In the genomic region with DNA sequence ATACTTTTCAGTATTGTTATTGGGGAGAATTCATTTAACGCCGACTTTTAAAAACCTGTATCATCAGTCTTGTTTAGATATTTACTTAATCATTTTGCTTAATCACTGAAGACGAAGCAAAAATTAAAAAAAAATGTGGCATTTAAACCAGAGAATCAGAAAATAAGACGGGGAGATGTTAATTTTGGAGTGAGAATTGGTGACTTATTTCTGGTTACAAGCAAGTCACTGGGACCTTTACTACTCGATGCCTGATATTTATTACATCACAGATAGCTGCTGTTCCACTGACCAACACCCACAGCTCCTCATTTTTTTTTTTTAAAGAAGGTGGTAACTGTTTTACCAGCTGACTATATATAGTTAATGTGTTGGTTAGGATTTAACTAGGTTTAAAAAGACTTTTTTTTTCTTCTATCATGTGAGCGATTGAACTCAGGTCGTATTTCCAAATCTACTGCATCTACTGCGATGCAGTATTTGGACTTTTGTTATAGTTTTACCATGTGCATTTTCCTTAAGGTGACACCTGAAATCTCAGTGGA, we compare ENCODE assay signal across 8 mouse cellular contexts. TPM values are rescaled to one million over a fixed set of nuclear protein-coding genes. Genes with fewer than 3 reads are reported as not detected.
DNase-seq lines count a peak whose midpoint lies in the region; ATAC-seq and TF ChIP-seq lines count a peak whose summit lies in the region.

No protein-coding gene starts in this region.

- no peaks in the 10 kb centered on the region for H3K9me3 ChIP-seq in intestine, embryonic 15.5 days

- H3K36me3 ChIP-seq in intestine, embryonic 15.5 days, result no peaks in the 10 kb centered on the region

- H3K27me3 ChIP-seq in intestine, embryonic 15.5 days (replicated peaks), result no peaks in the 10 kb centered on the region

- peaks cover 15% of the 10 kb centered on the region for H3K4me1 ChIP-seq in lung, adult 2 months (ENCODE audit: control insufficient read depth, insufficient read depth, low read length)
- H3K4me1 ChIP-seq in cortical plate, adult 2 months (ENCODE audit: control insufficient read depth, insufficient read depth, low read length), result no peaks in the 10 kb centered on the region; the same call in 1 of the 2 replicates
- peaks cover 5% of the 10 kb centered on the region; the same call in 1 of the 2 replicates for H3K4me1 ChIP-seq in intestine, embryonic 15.5 days (replicated peaks)

- no peak for TF ChIP-seq POLR2A in lung, adult 2 months (IDR thresholded peaks at IDR 0.05; ENCODE audit: borderline replicate concordance, extremely low read depth, low read depth, low read length)
- no peak for TF ChIP-seq POLR2A in cortical plate, adult 2 months (IDR thresholded peaks at IDR 0.05; ENCODE audit: extremely low read depth, insufficient read depth, low read length)

- ATAC-seq in intestine, embryonic 15.5 days, result no peak
- no peak for ATAC-seq in activated CD4-positive, CD25-positive, alpha-beta regulatory T cell, adult 4 months

- H3K4me3 ChIP-seq in lung, adult 2 months (replicated peaks; ENCODE audit: extremely low read depth, low read depth, low read length), result peak overlapping the region; percentile 71
- peak overlapping the region; percentile 39; the same call in 1 of the 2 replicates for H3K4me3 ChIP-seq in cortical plate, adult 2 months (ENCODE audit: insufficient read depth, low read length)
- H3K4me3 ChIP-seq in intestine, embryonic 15.5 days (replicated peaks), result peak overlapping the region; percentile 97

- H3K27ac ChIP-seq in cortical plate, adult 2 months (ENCODE audit: insufficient read depth, low read length), result no peak overlapping the region
- H3K27ac ChIP-seq in intestine, embryonic 15.5 days, result no peak overlapping the region

- peak overlapping the region; percentile 52 for H3K4me2 ChIP-seq in intestine, embryonic 15.5 days (replicated peaks)

- whole genome bisulfite sequencing in lung, adult 2 months, result 9% methylated on average over 8 of the region's 8 CpGs
- WGBS in intestine, embryonic 15.5 days, result 11% methylated on average over 8 of the region's 8 CpGs

- H3K9ac ChIP-seq in intestine, embryonic 15.5 days, result peak overlapping the region; percentile 100

- TF ChIP-seq CTCF in lung, adult 2 months (IDR thresholded peaks at IDR 0.05; ENCODE audit: insufficient read depth, low read length), result no peak
- TF ChIP-seq CTCF in cortical plate, adult 2 months (IDR thresholded peaks at IDR 0.05; ENCODE audit: extremely low read depth, insufficient read depth, low read length), result no peak

- no peak for DNase-seq in lung, adult 2 months
- DNase-seq in lung, postnatal 36 days, result no peak
- DNase-seq in retina, embryonic 14.5 days (ENCODE audit: low spot score), result peak; percentile 19
- DNase-seq in urinary bladder, postnatal 14 days (ENCODE audit: low spot score), result no peak
- no peak for DNase-seq in layer of hippocampus, adult 9-11 months

RNA-seq across cellular contexts. Expression of a gene that starts 1.1 kb away (rescaled TPM):
- polyA plus RNA-seq in lung, adult 2 months (2012; rRNA removed), result 31.5 and 44.6 TPM in 2 replicates
- polyA plus RNA-seq in cortical plate, adult 2 months (2012; rRNA removed), result 94.4 and 97.9 TPM in 2 replicates
- 20.6 and 20.8 TPM in 2 replicates for polyA plus RNA-seq in intestine, embryonic 15.5 days (2015; fragmentation: Nextera tagmentation; extraction: Ambion mirVana)
- 10 to 100 TPM; 27.9 to 54.8 TPM for polyA plus RNA-seq in activated CD4-positive, CD25-positive, alpha-beta regulatory T cell, adult 4 months (2017; shearing (Covaris generic))

RNA-seq across cellular contexts. Expression of a gene that starts 51.9 kb away (rescaled TPM):
- polyA plus RNA-seq in lung, adult 2 months (2012; rRNA removed), result 35.6 and 45.1 TPM in 2 replicates
- 21.1 and 21.9 TPM in 2 replicates for polyA plus RNA-seq in cortical plate, adult 2 months (2012; rRNA removed)
- polyA plus RNA-seq in intestine, embryonic 15.5 days (2015; fragmentation: Nextera tagmentation; extraction: Ambion mirVana), result 197 and 203 TPM in 2 replicates
- polyA plus RNA-seq in activated CD4-positive, CD25-positive, alpha-beta regulatory T cell, adult 4 months (2017; shearing (Covaris generic)), result 10 to 100 TPM; 50.4 to 54.0 TPM

RNA-seq across cellular contexts. Expression of a gene that starts 52.0 kb away (rescaled TPM):
- 3.8 and 9.9 TPM in 2 replicates for polyA plus RNA-seq in lung, adult 2 months (2012; rRNA removed)
- polyA plus RNA-seq in cortical plate, adult 2 months (2012; rRNA removed), result 32.9 and 33.3 TPM in 2 replicates
- polyA plus RNA-seq in intestine, embryonic 15.5 days (2015; fragmentation: Nextera tagmentation; extraction: Ambion mirVana), result 51.7 and 58.4 TPM in 2 replicates
- 10 to 100 TPM; 67.6 to 68.1 TPM for polyA plus RNA-seq in activated CD4-positive, CD25-positive, alpha-beta regulatory T cell, adult 4 months (2017; shearing (Covaris generic))

RNA-seq across cellular contexts. Expression of a gene that starts 59.4 kb away (rescaled TPM):
- polyA plus RNA-seq in lung, adult 2 months (2012; rRNA removed), result 0.09 TPM in 1 of 2 replicates, not detected in the other
- polyA plus RNA-seq in cortical plate, adult 2 months (2012; rRNA removed), result 2.7 and 3.2 TPM in 2 replicates
- not detected in 2 replicates for polyA plus RNA-seq in intestine, embryonic 15.5 days (2015; fragmentation: Nextera tagmentation; extraction: Ambion mirVana)
- polyA plus RNA-seq in activated CD4-positive, CD25-positive, alpha-beta regulatory T cell, adult 4 months (2017; shearing (Covaris generic)), result not detected

Comparison
In these comparisons a context has a peak if more than half of its experiments do, and no peak if none do; other contexts are left out.
1. H3K4me3 ChIP-seq: peak in every context shown above with its lines; median percentile 97 in intestine, embryonic 15.5 days; 71 in lung, adult 2 months; 39 in cortical plate, adult 2 months.